Mouse (Mus musculus) neutrophil, adult 65 days (primary cell): ENCODE results near the gene Atp2a1. TPM values are rescaled to one million over a fixed set of nuclear protein-coding genes. Genes with fewer than 3 reads are reported as not detected.

Experiments used
- total RNA-seq: library from RNA; stranded (reverse); gene quantifications from 2 replicates; pipeline ENCODE4 v1.2.4, GENCODE M21; 2023

The Atp2a1 gene
- 0.44 and 1.2 TPM in 2 replicates for total RNA-seq

GRCm38 (mm10) chr7:126463004-126463403 lies at the start of gene Atp2a1:
Atp2a1 (minus strand) TSS chr7:126463108.

GRCm38 (mm10) chr7:126503273-126503878 lies 40.5 kb upstream of the Atp2a1 start, which contains the start of gene Atxn2l:
Atxn2l (minus strand) TSS chr7:126503437.

GRCm38 (mm10) chr7:126487052-126487483 lies 24.2 kb upstream of the Atp2a1 start, which contains the start of gene Tufm:
Tufm (plus strand) TSS chr7:126487361.

GRCm38 (mm10) chr7:126474993-126475581 lies 12.2 kb upstream of the Atp2a1 start, which contains the start of gene Sh2b1:
Sh2b1 (minus strand) TSS chr7:126475424.

GRCm38 (mm10) chr7:126428631-126429502 lies 34.0 kb downstream of the Atp2a1 start, which contains the start of gene Rabep2:
Rabep2 (plus strand) TSS chr7:126428759.

GRCm38 (mm10) chr7:126414725-126415124 lies 48.2 kb downstream of the Atp2a1 start, which contains the start of gene Cd19:
Cd19 (minus strand) TSS chr7:126414889.

GRCm38 (mm10) chr7:126396298-126397119 lies 66.4 kb downstream of the Atp2a1 start, which contains the start of gene Nfatc2ip:
Nfatc2ip (minus strand) TSS chr7:126396737.

Other genes with a start within 250 kb of the Atp2a1 start
- gene Sbk1, start 190.5 kb downstream of the Atp2a1 start, total RNA-seq = 5.0 and 7.4 TPM in 2 replicates
- gene Lat, start 93.5 kb downstream of the Atp2a1 start, total RNA-seq = 1.00 and 3.6 TPM in 2 replicates
- 40.0 and 61.0 TPM in 2 replicates for gene Spns1, start 85.7 kb downstream of the Atp2a1 start, total RNA-seq
- 11.9 and 12.2 TPM in 2 replicates for gene Nfatc2ip, start 66.4 kb downstream of the Atp2a1 start, total RNA-seq
- 2.7 and 5.7 TPM in 2 replicates for gene Cd19, start 48.2 kb downstream of the Atp2a1 start, total RNA-seq
- gene Rabep2, start 34.3 kb downstream of the Atp2a1 start, total RNA-seq = 12.6 and 13.9 TPM in 2 replicates
- gene Sh2b1, start 12.3 kb upstream of the Atp2a1 start, total RNA-seq = 43.1 and 54.3 TPM in 2 replicates
- gene Tufm, start 24.3 kb upstream of the Atp2a1 start, total RNA-seq = 28.4 and 33.9 TPM in 2 replicates
- gene Atxn2l, start 40.3 kb upstream of the Atp2a1 start, total RNA-seq = 126 and 137 TPM in 2 replicates
- 70.7 and 76.0 TPM in 2 replicates for gene Eif3c, start 103.3 kb upstream of the Atp2a1 start, total RNA-seq
- gene Apobr, start 121.8 kb upstream of the Atp2a1 start, total RNA-seq = 179 and 277 TPM in 2 replicates
- 387 and 438 TPM in 2 replicates for gene Cln3, start 122.7 kb upstream of the Atp2a1 start, total RNA-seq
- gene Il27, start 131.8 kb upstream of the Atp2a1 start, total RNA-seq = 1.7 and 4.0 TPM in 2 replicates
- gene Nupr1, start 167.8 kb upstream of the Atp2a1 start, total RNA-seq = 7.5 and 8.5 TPM in 2 replicates
- gene Sgf29, start 186.2 kb upstream of the Atp2a1 start, total RNA-seq = 11.2 and 16.0 TPM in 2 replicates
- 1.1 TPM in 1 of 2 replicates, not detected in the other for gene Sult1a1, start 213.3 kb upstream of the Atp2a1 start, total RNA-seq
- gene Bola2, start 232.3 kb upstream of the Atp2a1 start, total RNA-seq = 41.8 and 49.9 TPM in 2 replicates
- 5.1 and 6.8 TPM in 2 replicates for gene Slx1b, start 232.7 kb upstream of the Atp2a1 start, total RNA-seq
- gene Coro1a, start 244.7 kb upstream of the Atp2a1 start, total RNA-seq = 1,908 and 2,111 TPM in 2 replicates